Mouse (Mus musculus) forebrain, embryonic 14.5 days (tissue): ENCODE data around the gene Ubtd2. TPM values are rescaled to one million over a fixed set of nuclear protein-coding genes. Genes with fewer than 3 reads are reported as not detected.
"Not testable (repeated sequence)": the region's sequence is repeated elsewhere in the genome, so short reads cannot be mapped to it uniquely, and the experiment has no call there.

Experiments
- ATAC-seq: fragments of 200-750 bp; cut with Nextera tagmentation; 2 replicates; pipeline ENCODE4 v1.8.0; 2017; ENCODE audit warnings: mild to moderate bottlenecking, moderate library complexity
- DNase-seq: peaks from one replicate; pipeline ENCODE4 v3.0.0-alpha.2; 2015; ENCODE audit warnings: low spot score
- H3K27ac ChIP-seq: fragments of 300-500 bp; sonication (generic); 2 replicates; pipeline ENCODE4 v1.5.1; 2014; ENCODE audit warnings: low read depth, mild to moderate bottlenecking, control low read depth, low read length, moderate library complexity
- H3K27me3 ChIP-seq: fragments of 300-500 bp; sonication (generic); replicated peaks from 2 replicates; pipeline ENCODE4 v1.6.1; 2014; ENCODE audit warnings: low read length, control low read depth, mixed read lengths; ENCODE audit not compliant: control insufficient read depth, insufficient read depth
- H3K36me3 ChIP-seq: fragments of 300-500 bp; sonication (generic); 2 replicates; pipeline ENCODE4 v1.6.1; 2014; ENCODE audit warnings: low read length, control low read depth; ENCODE audit not compliant: control insufficient read depth, insufficient read depth
- H3K4me1 ChIP-seq: fragments of 300-500 bp; sonication (generic); 2 replicates; pipeline ENCODE4 v1.6.1; 2014; ENCODE audit warnings: antibody characterized with exemption, low read length, control low read depth; ENCODE audit not compliant: control insufficient read depth, insufficient read depth
- H3K4me2 ChIP-seq: fragments of 300-500 bp; sonication (generic); 2 replicates; pipeline ENCODE4 v1.6.1; 2014; ENCODE audit warnings: mild to moderate bottlenecking, control low read depth, low read length
- H3K4me3 ChIP-seq: fragments of 300-500 bp; sonication (generic); 2 replicates; pipeline ENCODE4 v1.5.1; 2014; ENCODE audit warnings: low read depth, low read length, control low read depth
- H3K9ac ChIP-seq: fragments of 300-500 bp; sonication (generic); 2 replicates; pipeline ENCODE4 v1.6.1; 2014; ENCODE audit warnings: mild to moderate bottlenecking, low read length, control low read depth, moderate library complexity
- H3K9me3 ChIP-seq: fragments of 300-500 bp; sonication (generic); replicated peaks from 2 replicates; pipeline ENCODE4 v1.6.1; 2016; ENCODE audit warnings: low read length, control low read depth, mixed read lengths; ENCODE audit not compliant: control insufficient read depth
- WGBS: fragments of 180-500 bp; shearing (Covaris S2); extraction: QIAGEN DNeasy Blood & Tissue Kit; methylation state at CpG from one replicate; pipeline ENCODE4 v1.1.7; 2014; 5-methylcytosine and 5-hydroxymethylcytosine counted together
- polyA plus RNA-seq: library from polyadenylated mRNA; unstranded; fragments of >200 nt; fragmentation: Nextera tagmentation; extraction: Ambion mirVana; gene quantifications from 2 replicates; pipeline ENCODE4 v1.2.1, GENCODE M21; 2014

Ubtd2 gene
- polyA plus RNA-seq, 1 experiment from 2014 or later: 71.7 TPM

GRCm38 (mm10) chr11:32499931-32500330 is 44.8 kb downstream of the Ubtd2 start:
- no peaks in the 10 kb centered on the region for H3K9me3 ChIP-seq
- H3K9ac ChIP-seq: no peak overlapping the region
- DNase-seq (no peak), ATAC-seq (no peak)
- H3K27me3 ChIP-seq: no peaks in the 10 kb centered on the region
- H3K36me3 ChIP-seq: peaks cover 8% of the 10 kb centered on the region; the same call in 1 of the 2 replicates
- no peaks in the 10 kb centered on the region for H3K4me1 ChIP-seq
- H3K27ac ChIP-seq: no peak overlapping the region
- 97% methylated on average over 4 of the region's 4 CpGs for WGBS
- H3K4me3 ChIP-seq: no peak overlapping the region
- H3K4me2 ChIP-seq: no peak overlapping the region

- Histone ChIP-seq H3K36me3 (peaks cover 8% of the 10 kb centered on the region; the same call in 1 of the 2 replicates), H3K27me3 (no peaks in the 10 kb centered on the region), H3K27ac (no peak overlapping the region), H3K9ac (no peak overlapping the region), H3K4me3 (no peak overlapping the region), H3K9me3 (no peaks in the 10 kb centered on the region), H3K4me2 (no peak overlapping the region), H3K4me1 (no peaks in the 10 kb centered on the region)
- ATAC-seq (no peak), DNase-seq (no peak)
- WGBS: 92% methylated on average over 2 of the region's 2 CpGs
Measured at GRCm38 (mm10) chr11:32503711-32504110, 48.5 kb downstream of the Ubtd2 start.

GRCm38 (mm10) chr11:32505091-32505739 is 50.0 kb downstream of the Ubtd2 start:
- WGBS: 87% methylated on average over 7 of the region's 7 CpGs

GRCm38 (mm10) chr11:32510930-32511329 is 55.8 kb downstream of the Ubtd2 start:
- Histone ChIP-seq H3K4me1 (no peaks in the 10 kb centered on the region), H3K27ac (no peak overlapping the region), H3K27me3 (no peaks in the 10 kb centered on the region), H3K9ac (no peak overlapping the region), H3K36me3 (0 out of 2 replicates have a peak, but pooled peaks cover under 1% of the 10 kb centered on the region), H3K4me2 (no peak overlapping the region), H3K4me3 (no peak overlapping the region), H3K9me3 (no peaks in the 10 kb centered on the region)
- WGBS: 90% methylated on average over 1 of the region's 1 CpGs
- DNase-seq: no peak
- ATAC-seq: no peak

More at GRCm38 (mm10) chr11:32505091-32505739, 50.0 kb downstream of the Ubtd2 start:
- Histone ChIP-seq H3K4me1 (no peaks in the 10 kb centered on the region), H3K9ac (no peak overlapping the region), H3K4me3 (no peak overlapping the region), H3K9me3 (no peaks in the 10 kb centered on the region), H3K27ac (no peak overlapping the region), H3K36me3 (0 out of 2 replicates have a peak, but pooled peaks cover 4% of the 10 kb centered on the region), H3K27me3 (no peaks in the 10 kb centered on the region), H3K4me2 (no peak overlapping the region)
- DNase-seq (no peak), ATAC-seq (no peak)

- not testable (repeated sequence) for ATAC-seq, DNase-seq
- peaks cover 21% of the 10 kb centered on the region for H3K36me3 ChIP-seq
Measured at GRCm38 (mm10) chr11:32514853-32515252, 59.7 kb downstream of the Ubtd2 start.

GRCm38 (mm10) chr11:32516091-32516490 is 60.9 kb downstream of the Ubtd2 start:
- H3K36me3 ChIP-seq: peaks cover 23% of the 10 kb centered on the region
- no peak overlapping the region for H3K4me3 ChIP-seq
- DNase-seq (no peak), ATAC-seq (no peak)
- peak overlapping the region; percentile 36 for H3K27ac ChIP-seq
- no peaks in the 10 kb centered on the region for H3K9me3 ChIP-seq
- no peaks in the 10 kb centered on the region for H3K4me1 ChIP-seq
- H3K9ac ChIP-seq: no peak overlapping the region
- H3K27me3 ChIP-seq: no peaks in the 10 kb centered on the region
- H3K4me2 ChIP-seq: no peak overlapping the region
- WGBS: 86% methylated on average over 12 of the region's 12 CpGs

More at GRCm38 (mm10) chr11:32514853-32515252, 59.7 kb downstream of the Ubtd2 start:
- H3K4me1 ChIP-seq, H3K4me3 ChIP-seq, H3K9me3 ChIP-seq, H3K4me2 ChIP-seq, H3K27me3 ChIP-seq, H3K9ac ChIP-seq, H3K27ac ChIP-seq: not testable (repeated sequence)
- WGBS: 93% methylated on average over 5 of the region's 5 CpGs

GRCm38 (mm10) chr11:32516916-32517712 is 61.9 kb downstream of the Ubtd2 start:
- ATAC-seq: peak; percentile 55; the same call in 1 of the 2 replicates
- peaks cover 23% of the 10 kb centered on the region for H3K36me3 ChIP-seq
- 80% methylated on average over 8 of the region's 8 CpGs for WGBS

GRCm38 (mm10) chr11:32518770-32519169 is 63.6 kb downstream of the Ubtd2 start:
- no peaks in the 10 kb centered on the region for H3K9me3 ChIP-seq
- ATAC-seq (no peak), DNase-seq (no peak)
- H3K4me3 ChIP-seq: no peak overlapping the region
- no peak overlapping the region for H3K4me2 ChIP-seq
- H3K4me1 ChIP-seq: no peaks in the 10 kb centered on the region
- WGBS: 87% methylated on average over 4 of the region's 4 CpGs
- no peak overlapping the region for H3K27ac ChIP-seq
- H3K9ac ChIP-seq: no peak overlapping the region
- H3K36me3 ChIP-seq: peaks cover 23% of the 10 kb centered on the region
- H3K27me3 ChIP-seq: no peaks in the 10 kb centered on the region

More at GRCm38 (mm10) chr11:32516916-32517712, 61.9 kb downstream of the Ubtd2 start:
- H3K27ac ChIP-seq: peak overlapping the region; percentile 58; the same call in 1 of the 2 replicates
- H3K9me3 ChIP-seq: no peaks in the 10 kb centered on the region
- no peak overlapping the region for H3K4me2 ChIP-seq
- peak; percentile 57 for DNase-seq
- H3K4me3 ChIP-seq: no peak overlapping the region
- no peaks in the 10 kb centered on the region for H3K4me1 ChIP-seq
- H3K9ac ChIP-seq: no peak overlapping the region
- H3K27me3 ChIP-seq: no peaks in the 10 kb centered on the region

- H3K4me3 ChIP-seq: no peak overlapping the region
- H3K4me1 ChIP-seq: no peaks in the 10 kb centered on the region
- no peak overlapping the region for H3K4me2 ChIP-seq
- no peaks in the 10 kb centered on the region for H3K9me3 ChIP-seq
- 93% methylated on average over 1 of the region's 1 CpGs for WGBS
- no peaks in the 10 kb centered on the region for H3K27me3 ChIP-seq
- no peak overlapping the region for H3K27ac ChIP-seq
- no peak overlapping the region for H3K9ac ChIP-seq
- H3K36me3 ChIP-seq: peaks cover 27% of the 10 kb centered on the region
- ATAC-seq (no peak), DNase-seq (no peak)
Measured at GRCm38 (mm10) chr11:32519354-32519753, 64.2 kb downstream of the Ubtd2 start.
